Mouse (Mus musculus) forebrain, embryonic 12.5 days (tissue): ENCODE measurements around the gene Fxr2. TPM values are rescaled to one million over a fixed set of nuclear protein-coding genes. Genes with fewer than 3 reads are reported as not detected.
"Not testable (repeated sequence)": the region's sequence is repeated elsewhere in the genome, so short reads cannot be mapped to it uniquely, and the experiment has no call there.

Experiments
- ATAC-seq: fragments of 200-750 bp; cut with Nextera tagmentation; 2 replicates; pipeline ENCODE4 v1.8.0; 2017; ENCODE audit warnings: moderate TSS enrichment; ENCODE audit not compliant: low FRiP score
- H3K27ac ChIP-seq: fragments of 300-500 bp; sonication (generic); 2 replicates; pipeline ENCODE4 v1.5.1; 2016; ENCODE audit warnings: mild to moderate bottlenecking
- H3K27me3 ChIP-seq: fragments of 300-500 bp; sonication (generic); 2 replicates; pipeline ENCODE4 v1.6.1; 2016; ENCODE audit warnings: mild to moderate bottlenecking
- H3K36me3 ChIP-seq: fragments of 300-500 bp; sonication (generic); replicated peaks from 2 replicates; pipeline ENCODE4 v1.6.1; 2016; ENCODE audit warnings: mild to moderate bottlenecking
- H3K4me1 ChIP-seq: fragments of 300-500 bp; sonication (generic); 2 replicates; pipeline ENCODE4 v1.6.1; 2016
- H3K4me2 ChIP-seq: fragments of 300-500 bp; sonication (generic); 2 replicates; pipeline ENCODE4 v1.6.1; 2016; ENCODE audit warnings: mild to moderate bottlenecking, moderate library complexity
- H3K4me3 ChIP-seq: fragments of 300-500 bp; sonication (generic); replicated peaks from 2 replicates; pipeline ENCODE4 v1.5.1; 2016; ENCODE audit warnings: mild to moderate bottlenecking
- H3K9ac ChIP-seq: fragments of 300-500 bp; sonication (generic); 2 replicates; pipeline ENCODE4 v1.6.1; 2016; ENCODE audit warnings: mild to moderate bottlenecking
- H3K9me3 ChIP-seq: fragments of 300-500 bp; sonication (generic); 2 replicates; pipeline ENCODE4 v1.6.1; 2016
- WGBS: fragments of 180-500 bp; shearing (Covaris S2); methylation state at CpG from one replicate; pipeline ENCODE4 v1.1.7; 2016; 5-methylcytosine and 5-hydroxymethylcytosine counted together
- polyA plus RNA-seq: library from polyadenylated mRNA; unstranded; fragments of >200 nt; fragmentation: Nextera tagmentation; extraction: Ambion mirVana; gene quantifications from 2 replicates; pipeline ENCODE4 v1.2.1, GENCODE M21; 2016

The Fxr2 gene
- polyA plus RNA-seq, 1 experiment from 2014 or later = 46.0 TPM

- Histone ChIP-seq H3K27ac (no peak overlapping the region), H3K27me3 (peaks cover 20% of the 10 kb centered on the region), H3K36me3 (no peaks in the 10 kb centered on the region), H3K9ac (no peak overlapping the region), H3K4me2 (no peak overlapping the region), H3K9me3 (no peaks in the 10 kb centered on the region), H3K4me3 (no peak overlapping the region), H3K4me1 (peaks cover 36% of the 10 kb centered on the region)
- 92% methylated on average over 3 of the region's 3 CpGs for WGBS
- no peak for ATAC-seq
Measured at GRCm38 (mm10) chr11:69601768-69602167, 31.0 kb upstream of the Fxr2 start.

- H3K9ac ChIP-seq = no peak overlapping the region
- 85% methylated on average over 8 of the region's 8 CpGs for WGBS
Measured at GRCm38 (mm10) chr11:69603516-69603915, 29.3 kb upstream of the Fxr2 start.

GRCm38 (mm10) chr11:69604347-69604746, 28.4 kb upstream of the Fxr2 start:
- ATAC-seq = no peak
- Histone ChIP-seq H3K9me3 (no peaks in the 10 kb centered on the region), H3K4me3 (peak overlapping the region; percentile 60), H3K27ac (no peak overlapping the region), H3K4me2 (peak overlapping the region; percentile 97), H3K36me3 (no peaks in the 10 kb centered on the region), H3K4me1 (peaks cover 36% of the 10 kb centered on the region), H3K9ac (peak overlapping the region; percentile 75), H3K27me3 (peaks cover 20% of the 10 kb centered on the region)
- 64% methylated on average over 3 of the region's 3 CpGs for WGBS

More at GRCm38 (mm10) chr11:69603516-69603915, 29.3 kb upstream of the Fxr2 start:
- H3K4me3 ChIP-seq = no peak overlapping the region
- H3K4me2 ChIP-seq = 0 out of 2 replicates have a peak overlapping the region, but pooled peaks have one; percentile 97
- no peak for ATAC-seq
- peaks cover 20% of the 10 kb centered on the region for H3K27me3 ChIP-seq
- H3K36me3 ChIP-seq = no peaks in the 10 kb centered on the region
- no peak overlapping the region for H3K27ac ChIP-seq
- H3K4me1 ChIP-seq = peaks cover 36% of the 10 kb centered on the region
- H3K9me3 ChIP-seq = no peaks in the 10 kb centered on the region

GRCm38 (mm10) chr11:69604795-69605664, 27.8 kb upstream of the Fxr2 start:
- Histone ChIP-seq H3K9ac (peak overlapping the region; percentile 75), H3K27me3 (peaks cover 20% of the 10 kb centered on the region), H3K4me2 (peak overlapping the region; percentile 97), H3K9me3 (no peaks in the 10 kb centered on the region), H3K36me3 (no peaks in the 10 kb centered on the region), H3K4me1 (peaks cover 31% of the 10 kb centered on the region), H3K27ac (no peak overlapping the region; the same call in 1 of the 2 replicates), H3K4me3 (peak overlapping the region; percentile 60)
- WGBS = under 1% methylated on average over 73 of the region's 73 CpGs
- peak; percentile 62 for ATAC-seq

GRCm38 (mm10) chr11:69605726-69606490, 26.9 kb upstream of the Fxr2 start, which contains the start of gene Atp1b2:
Atp1b2 (minus strand) TSS chr11:69605942.
- Histone ChIP-seq H3K4me1 (peaks cover 22% of the 10 kb centered on the region), H3K4me2 (peak within 1 kb of the TSS; percentile 97), H3K4me3 (peak within 1 kb of the TSS; percentile 60), H3K36me3 (no peaks in the 10 kb centered on the region), H3K9me3 (no peaks in the 10 kb centered on the region), H3K27me3 (peaks cover 20% of the 10 kb centered on the region), H3K27ac (peak within 1 kb of the TSS; percentile 50), H3K9ac (peak within 1 kb of the TSS; percentile 75)
- WGBS = 2% methylated on average over 32 of the region's 32 CpGs
- peak; percentile 92 for ATAC-seq

GRCm38 (mm10) chr11:69606491-69606795, 26.3 kb upstream of the Fxr2 start:
- WGBS = 55% methylated on average over 2 of the region's 2 CpGs
- no peak overlapping the region for H3K27ac ChIP-seq
- peak overlapping the region; percentile 60 for H3K4me3 ChIP-seq
- H3K27me3 ChIP-seq = peaks cover 17% of the 10 kb centered on the region
- H3K4me1 ChIP-seq = peaks cover 20% of the 10 kb centered on the region
- H3K9me3 ChIP-seq = no peaks in the 10 kb centered on the region
- H3K4me2 ChIP-seq = peak overlapping the region; percentile 97
- H3K36me3 ChIP-seq = no peaks in the 10 kb centered on the region
- H3K9ac ChIP-seq = no peak overlapping the region
- ATAC-seq = no peak

GRCm38 (mm10) chr11:69606832-69607231, 26.0 kb upstream of the Fxr2 start:
- Histone ChIP-seq H3K9me3 (no peaks in the 10 kb centered on the region), H3K27me3 (peaks cover 17% of the 10 kb centered on the region), H3K27ac (no peak overlapping the region), H3K36me3 (no peaks in the 10 kb centered on the region), H3K4me1 (peaks cover 20% of the 10 kb centered on the region), H3K4me2 (no peak overlapping the region), H3K4me3 (no peak overlapping the region), H3K9ac (no peak overlapping the region)
- ATAC-seq = no peak
- WGBS = 84% methylated on average over 2 of the region's 2 CpGs

- no peak overlapping the region for H3K27ac ChIP-seq
- peaks cover 10% of the 10 kb centered on the region for H3K27me3 ChIP-seq
- no peaks in the 10 kb centered on the region for H3K9me3 ChIP-seq
- no peak for ATAC-seq
- no peaks in the 10 kb centered on the region for H3K36me3 ChIP-seq
- WGBS = 87% methylated on average over 3 of the region's 3 CpGs
- no peak overlapping the region for H3K4me3 ChIP-seq
- H3K4me1 ChIP-seq = peaks cover 21% of the 10 kb centered on the region
- no peak overlapping the region for H3K4me2 ChIP-seq
- no peak overlapping the region for H3K9ac ChIP-seq
Measured at GRCm38 (mm10) chr11:69608525-69608924, 24.3 kb upstream of the Fxr2 start.

GRCm38 (mm10) chr11:69609416-69609815, 23.4 kb upstream of the Fxr2 start:
- Histone ChIP-seq H3K27me3 (peaks cover 3% of the 10 kb centered on the region), H3K4me3 (no peak overlapping the region), H3K4me2 (no peak overlapping the region), H3K4me1 (peaks cover 19% of the 10 kb centered on the region), H3K36me3 (no peaks in the 10 kb centered on the region), H3K27ac (no peak overlapping the region), H3K9me3 (no peaks in the 10 kb centered on the region), H3K9ac (no peak overlapping the region)
- WGBS = 66% methylated on average over 7 of the region's 7 CpGs
- no peak for ATAC-seq

GRCm38 (mm10) chr11:69610899-69611298, 21.9 kb upstream of the Fxr2 start:
- Histone ChIP-seq H3K4me2 (no peak overlapping the region), H3K4me3 (no peak overlapping the region), H3K9me3 (no peaks in the 10 kb centered on the region), H3K9ac (no peak overlapping the region), H3K27me3 (peaks cover 1% of the 10 kb centered on the region; the same call in 1 of the 2 replicates), H3K36me3 (no peaks in the 10 kb centered on the region), H3K4me1 (peaks cover 10% of the 10 kb centered on the region), H3K27ac (no peak overlapping the region)
- ATAC-seq = no peak
- WGBS = 79% methylated on average over 4 of the region's 4 CpGs

- 0 out of 2 replicates have a peak, but pooled peaks have one; percentile 67 for ATAC-seq
- Histone ChIP-seq H3K4me1 (peaks cover 5% of the 10 kb centered on the region), H3K9me3 (no peaks in the 10 kb centered on the region), H3K27ac (no peak overlapping the region), H3K36me3 (no peaks in the 10 kb centered on the region), H3K4me3 (no peak overlapping the region), H3K4me2 (peak overlapping the region; percentile 29), H3K9ac (0 out of 2 replicates have a peak overlapping the region, but pooled peaks have one; percentile 0), H3K27me3 (peaks cover 4% of the 10 kb centered on the region; the same call in 1 of the 2 replicates)
- 5% methylated on average over 19 of the region's 19 CpGs for WGBS
Measured at GRCm38 (mm10) chr11:69613553-69614256, 19.1 kb upstream of the Fxr2 start.

- H3K36me3 ChIP-seq, H3K9me3 ChIP-seq, ATAC-seq, H3K9ac ChIP-seq, H3K27ac ChIP-seq, H3K4me3 ChIP-seq, H3K27me3 ChIP-seq, H3K4me2 ChIP-seq, H3K4me1 ChIP-seq: not testable (repeated sequence)
- WGBS = 56% methylated on average over 11 of the region's 11 CpGs
Measured at GRCm38 (mm10) chr11:69614257-69614588, 18.6 kb upstream of the Fxr2 start.
